Mouse (Mus musculus): ENCODE data around the gene Snrpa.

DNA sequence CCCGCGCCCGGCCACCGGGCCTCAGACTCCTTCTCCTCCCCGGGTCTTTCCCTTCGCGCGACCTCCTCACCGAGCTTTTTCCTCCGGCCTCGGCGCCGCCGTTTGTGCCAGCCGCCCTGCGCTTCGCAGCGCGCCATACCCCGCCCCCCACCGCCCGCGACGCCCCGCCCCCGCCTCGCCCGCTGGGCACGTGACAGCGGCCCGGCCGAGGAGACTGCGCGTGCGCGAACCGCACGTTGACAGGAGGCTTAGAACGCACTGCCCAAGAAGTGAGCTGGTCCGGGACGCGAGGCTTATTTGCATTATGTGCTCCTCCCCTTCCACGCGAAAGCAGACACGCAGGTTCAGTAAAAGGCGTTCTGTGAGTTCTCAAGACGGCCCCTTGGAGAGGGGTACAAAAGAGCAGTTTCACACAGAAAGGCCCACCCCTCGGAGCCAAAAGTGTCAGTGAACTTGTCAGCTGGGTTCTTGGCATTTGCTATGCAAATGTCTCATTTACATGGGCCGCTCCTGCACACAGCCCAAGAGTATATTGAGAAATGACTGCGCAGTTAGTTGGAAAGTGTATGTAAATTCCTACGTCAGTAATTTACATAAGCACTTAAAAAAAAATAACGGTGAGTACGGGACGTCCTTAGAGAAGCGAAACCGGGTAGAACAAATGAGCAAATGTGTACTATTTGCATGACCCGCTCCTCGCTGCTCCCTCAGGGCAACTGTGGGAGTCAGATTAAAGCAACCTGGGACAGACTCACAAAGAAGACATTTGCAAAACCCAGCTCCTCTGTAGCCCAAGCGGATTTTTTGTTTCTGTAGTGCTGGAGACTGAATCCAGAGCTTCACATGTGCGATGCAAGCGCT lies 29.2 kb downstream of the Snrpa start, which contains the start of gene Egln2:
- TF ChIP-seq EP300 (optimal IDR thresholded peaks at IDR 0.05) (no peak), CTCF (IDR thresholded peaks at IDR 0.05; ENCODE audit: low read depth) (no peak)
